Mouse (Mus musculus) liver, postnatal 0 days (tissue): ENCODE measurements around the gene Dab1. TPM values are rescaled to one million over a fixed set of nuclear protein-coding genes. Genes with fewer than 3 reads are reported as not detected.

Source experiments
- ATAC-seq: fragments of 200-750 bp; cut with Nextera tagmentation; 2 replicates; pipeline ENCODE4 v1.8.0; 2017; ENCODE audit warnings: mild to moderate bottlenecking, moderate library complexity
- DNase-seq: peaks from one replicate; pipeline ENCODE4 v3.0.0-alpha.2; 2016
- H3K27ac ChIP-seq: fragments of 300-500 bp; sonication (generic); 2 replicates; pipeline ENCODE4 v1.5.1; 2014; ENCODE audit warnings: antibody characterized with exemption, moderate library complexity, mild to moderate bottlenecking, low read depth
- H3K27me3 ChIP-seq: fragments of 300-500 bp; sonication (generic); 2 replicates; pipeline ENCODE4 v1.6.1; 2014; ENCODE audit warnings: low read length, control low read depth, mixed read lengths; ENCODE audit not compliant: insufficient read depth
- H3K36me3 ChIP-seq: fragments of 300-500 bp; sonication (generic); replicated peaks from 2 replicates; pipeline ENCODE4 v1.6.1; 2014; ENCODE audit warnings: mild to moderate bottlenecking, control low read depth, low read length, moderate library complexity, mixed read lengths; ENCODE audit not compliant: insufficient read depth
- H3K4me1 ChIP-seq: fragments of 300-500 bp; sonication (generic); 2 replicates; pipeline ENCODE4 v1.6.1; 2014; ENCODE audit warnings: antibody characterized with exemption, mild to moderate bottlenecking, control low read depth; ENCODE audit not compliant: insufficient read depth
- H3K4me2 ChIP-seq: fragments of 300-500 bp; sonication (generic); 2 replicates; pipeline ENCODE4 v1.6.1; 2014; ENCODE audit warnings: low read depth, mild to moderate bottlenecking, low read length, moderate library complexity, mixed read lengths
- H3K4me3 ChIP-seq: fragments of 300-500 bp; sonication (generic); 2 replicates; pipeline ENCODE4 v1.5.1; 2014; ENCODE audit warnings: low read depth, low read length
- H3K9ac ChIP-seq: fragments of 300-500 bp; sonication (generic); replicated peaks from 2 replicates; pipeline ENCODE4 v1.6.1; 2014; ENCODE audit warnings: mild to moderate bottlenecking, moderate library complexity
- H3K9me3 ChIP-seq: fragments of 300-500 bp; sonication (generic); 2 replicates; pipeline ENCODE4 v1.6.1; 2016; ENCODE audit warnings: mild to moderate bottlenecking, control low read depth, low read length, mixed read lengths
- CTCF ChIP-seq: sonication (generic); IDR thresholded peaks from 2 replicates; pipeline ENCODE4 v1.5.1; 2016; ENCODE audit warnings: antibody characterized with exemption, low read depth
- EP300 ChIP-seq: IDR thresholded peaks from 2 replicates; pipeline ENCODE4 v1.6.1; 2016; ENCODE audit warnings: antibody characterized with exemption, low read depth, mild to moderate bottlenecking
- WGBS: fragments of 180-500 bp; shearing (Covaris S2); extraction: QIAGEN DNeasy Blood & Tissue Kit; methylation state at CpG from one replicate; pipeline ENCODE4 v1.1.7; 2014; ENCODE audit not compliant: insufficient replicate concordance; 5-methylcytosine and 5-hydroxymethylcytosine counted together
- polyA plus RNA-seq: library from polyadenylated mRNA; unstranded; fragments of >200 nt; fragmentation: Nextera tagmentation; extraction: Ambion mirVana; gene quantifications from 2 replicates; pipeline ENCODE4 v1.2.1, GENCODE M21; 2015

Gene Dab1
- polyA plus RNA-seq, 1 experiment from 2014 or later, result 1.1 TPM

DNA sequence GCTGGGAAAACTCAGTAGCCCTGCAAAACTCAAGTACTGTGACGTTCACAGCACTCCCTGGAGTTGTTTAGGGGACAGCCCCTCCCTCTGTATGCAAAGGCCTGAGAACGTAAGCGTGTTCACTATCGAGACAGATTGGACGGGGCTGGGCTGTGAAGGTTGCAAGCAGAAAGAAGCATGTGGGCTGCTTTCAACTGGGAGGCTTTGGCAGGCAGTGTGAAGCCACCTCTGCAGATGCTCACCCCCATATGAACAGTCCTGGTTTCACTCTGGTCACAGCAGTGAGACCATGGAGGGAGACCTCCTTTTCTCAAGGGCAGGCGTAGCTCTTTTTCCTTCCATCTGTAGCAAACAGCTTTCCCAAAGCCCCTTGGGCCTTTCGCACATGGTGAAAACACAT lies 1059.1 kb downstream of the Dab1 start:
- Histone ChIP-seq H3K4me2 (no peak overlapping the region), H3K27ac (no peak overlapping the region), H3K9ac (no peak overlapping the region), H3K4me3 (no peak overlapping the region), H3K27me3 (no peaks in the 10 kb centered on the region), H3K9me3 (no peaks in the 10 kb centered on the region), H3K36me3 (no peaks in the 10 kb centered on the region), H3K4me1 (no peaks in the 10 kb centered on the region)
- 80% methylated on average over 7 of the region's 7 CpGs for WGBS
- ATAC-seq, result no peak
- no peak for DNase-seq
- TF ChIP-seq CTCF (no peak), EP300 (no peak)

DNA sequence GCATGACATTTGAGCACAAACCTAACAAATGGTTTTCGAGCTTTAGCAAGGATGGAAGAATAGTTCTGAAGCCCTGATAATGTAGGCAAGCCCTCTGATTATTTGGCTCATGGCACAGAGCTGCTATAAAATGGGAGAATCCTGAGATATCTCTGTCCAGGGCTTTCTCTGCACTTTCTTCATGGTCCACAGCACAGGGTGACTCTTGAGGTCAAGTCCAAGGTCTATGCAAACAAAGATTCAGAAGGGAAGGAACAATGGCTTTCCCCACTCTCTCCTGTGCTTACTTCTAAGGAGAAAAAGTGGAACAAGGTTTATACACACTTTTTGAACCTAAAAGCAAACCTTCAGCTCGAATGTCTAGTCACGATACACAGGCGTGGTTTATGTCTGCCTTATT lies 1061.3 kb downstream of the Dab1 start:
- Histone ChIP-seq H3K9me3 (no peaks in the 10 kb centered on the region), H3K27ac (no peak overlapping the region), H3K4me1 (no peaks in the 10 kb centered on the region), H3K4me3 (no peak overlapping the region), H3K27me3 (no peaks in the 10 kb centered on the region), H3K4me2 (no peak overlapping the region), H3K9ac (no peak overlapping the region), H3K36me3 (no peaks in the 10 kb centered on the region)
- no peak for ATAC-seq
- DNase-seq, result no peak
- TF ChIP-seq CTCF (no peak), EP300 (no peak)
- WGBS, result 76% methylated on average over 4 of the region's 4 CpGs

DNA sequence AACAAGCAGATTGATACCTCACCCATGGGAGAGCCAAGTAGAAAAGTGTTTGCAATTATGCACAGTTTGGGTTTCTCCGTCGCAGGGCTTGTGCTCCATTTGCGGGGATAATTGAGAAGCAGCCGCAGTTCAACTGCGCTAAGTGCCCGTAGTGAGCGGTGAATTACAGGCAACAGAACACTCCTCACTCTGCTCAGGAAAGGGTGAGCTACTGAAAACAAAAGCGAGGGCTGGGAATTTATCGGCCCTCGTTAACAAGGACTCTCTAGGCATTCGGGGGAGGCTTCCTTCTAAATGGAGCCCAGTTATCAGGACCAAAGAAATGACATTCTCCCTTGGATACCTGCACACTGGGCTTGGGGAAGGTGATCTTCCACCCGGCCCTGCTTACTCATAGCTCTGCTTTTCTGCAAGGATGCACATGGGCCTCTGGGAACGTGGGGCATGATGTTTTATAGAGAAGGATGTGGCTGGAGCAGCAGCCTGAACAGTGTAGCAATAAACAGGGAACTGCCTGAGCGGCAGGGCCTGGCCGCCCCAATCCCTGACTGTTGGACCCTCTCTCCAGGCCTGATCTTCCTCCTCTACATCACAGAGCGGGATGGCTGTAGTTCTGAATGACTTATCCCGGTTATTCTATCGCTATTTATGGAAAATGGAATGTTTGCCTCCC lies 1067.1 kb downstream of the Dab1 start:
- Histone ChIP-seq H3K9me3 (no peaks in the 10 kb centered on the region), H3K27ac (no peak overlapping the region), H3K4me1 (no peaks in the 10 kb centered on the region), H3K27me3 (no peaks in the 10 kb centered on the region), H3K4me2 (no peak overlapping the region), H3K9ac (no peak overlapping the region), H3K4me3 (no peak overlapping the region), H3K36me3 (no peaks in the 10 kb centered on the region)
- TF ChIP-seq CTCF (no peak), EP300 (no peak)
- 68% methylated on average over 18 of the region's 18 CpGs for WGBS
- ATAC-seq, result no peak
- no peak for DNase-seq

DNA sequence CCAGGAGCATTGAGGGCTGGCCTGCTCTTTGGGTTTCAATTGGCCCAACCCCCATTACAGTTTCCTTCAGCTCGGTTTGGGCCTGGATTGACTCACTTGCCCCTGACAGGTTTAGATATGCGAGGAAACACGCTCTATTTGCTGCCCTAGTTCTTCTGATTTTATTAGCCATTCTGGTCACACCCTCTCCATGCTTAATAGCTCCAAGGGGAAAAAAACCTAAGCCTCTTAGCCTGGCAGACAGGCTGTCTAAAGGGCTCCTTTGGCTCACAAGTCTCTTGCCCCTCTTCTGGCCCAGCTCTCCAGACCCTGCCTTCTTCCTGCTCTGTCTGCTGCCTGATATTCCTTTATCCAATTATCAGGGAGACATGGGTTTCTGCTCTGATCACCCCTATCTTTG lies 1069.9 kb downstream of the Dab1 start:
- TF ChIP-seq EP300 (no peak), CTCF (no peak)
- ATAC-seq, result no peak

DNA sequence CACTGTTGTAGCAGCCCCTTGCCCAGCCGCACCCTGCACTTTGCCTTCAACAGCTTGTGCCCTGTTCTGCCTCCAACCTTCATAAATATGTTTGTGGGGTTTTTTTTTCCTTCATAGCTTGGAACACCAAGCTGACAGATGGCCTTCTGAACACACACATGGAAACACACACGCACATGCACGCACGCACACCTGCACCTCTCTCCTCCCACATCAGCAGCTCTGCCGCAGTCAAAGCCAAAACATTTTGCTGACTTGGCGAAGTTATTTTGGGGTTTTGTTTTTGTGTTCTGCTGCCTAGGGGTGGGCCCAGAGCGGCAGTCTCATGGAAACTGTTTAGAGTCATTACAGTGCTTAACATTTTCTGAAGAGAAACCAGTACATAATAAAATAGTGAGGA lies 1071.9 kb downstream of the Dab1 start:
- no peak overlapping the region for H3K9ac ChIP-seq
- WGBS, result 83% methylated on average over 7 of the region's 7 CpGs

More for the DNA sequence above, 1069.9 kb downstream of the Dab1 start:
- DNase-seq, result no peak
- H3K27ac ChIP-seq, result no peak overlapping the region
- no peak overlapping the region for H3K9ac ChIP-seq
- H3K4me3 ChIP-seq, result no peak overlapping the region
- no peaks in the 10 kb centered on the region for H3K27me3 ChIP-seq
- no peaks in the 10 kb centered on the region for H3K36me3 ChIP-seq
- no peaks in the 10 kb centered on the region for H3K4me1 ChIP-seq
- H3K4me2 ChIP-seq, result no peak overlapping the region
- no peaks in the 10 kb centered on the region for H3K9me3 ChIP-seq
- 59% methylated on average over 3 of the region's 3 CpGs for WGBS

DNA sequence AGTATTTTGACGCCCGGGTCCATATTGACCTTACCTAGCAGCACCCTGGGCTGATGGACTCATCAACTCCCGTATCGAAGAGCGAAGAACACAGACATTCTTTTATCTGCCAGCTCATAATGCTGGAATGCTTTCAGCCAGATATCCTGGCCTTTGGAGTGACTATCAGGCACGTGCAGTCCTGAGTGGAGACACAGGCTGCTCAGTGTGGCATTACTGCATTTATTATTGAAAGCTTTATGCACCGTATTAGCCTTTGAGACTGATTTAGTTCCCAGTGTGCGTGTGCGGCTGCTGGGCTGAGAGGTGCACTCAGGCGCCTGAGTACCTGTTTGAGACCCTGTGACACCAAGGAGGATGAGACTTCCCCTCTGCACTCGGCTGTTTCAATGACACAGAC lies 1075.0 kb downstream of the Dab1 start:
- Histone ChIP-seq H3K9me3 (no peaks in the 10 kb centered on the region), H3K4me3 (no peak overlapping the region), H3K27ac (no peak overlapping the region), H3K27me3 (no peaks in the 10 kb centered on the region), H3K4me1 (no peaks in the 10 kb centered on the region), H3K36me3 (no peaks in the 10 kb centered on the region), H3K9ac (no peak overlapping the region), H3K4me2 (no peak overlapping the region)
- ATAC-seq (no peak), DNase-seq (no peak)
- TF ChIP-seq EP300 (no peak), CTCF (no peak)
- 77% methylated on average over 11 of the region's 11 CpGs for WGBS

More for the DNA sequence above, 1071.9 kb downstream of the Dab1 start:
- DNase-seq, result no peak
- H3K4me1 ChIP-seq, result no peaks in the 10 kb centered on the region
- H3K4me2 ChIP-seq, result no peak overlapping the region
- H3K4me3 ChIP-seq, result no peak overlapping the region
- no peaks in the 10 kb centered on the region for H3K36me3 ChIP-seq
- H3K27me3 ChIP-seq, result no peaks in the 10 kb centered on the region
- ATAC-seq, result no peak
- no peak overlapping the region for H3K27ac ChIP-seq
- no peaks in the 10 kb centered on the region for H3K9me3 ChIP-seq
- TF ChIP-seq CTCF, result no peak
- no peak for TF ChIP-seq EP300

DNA sequence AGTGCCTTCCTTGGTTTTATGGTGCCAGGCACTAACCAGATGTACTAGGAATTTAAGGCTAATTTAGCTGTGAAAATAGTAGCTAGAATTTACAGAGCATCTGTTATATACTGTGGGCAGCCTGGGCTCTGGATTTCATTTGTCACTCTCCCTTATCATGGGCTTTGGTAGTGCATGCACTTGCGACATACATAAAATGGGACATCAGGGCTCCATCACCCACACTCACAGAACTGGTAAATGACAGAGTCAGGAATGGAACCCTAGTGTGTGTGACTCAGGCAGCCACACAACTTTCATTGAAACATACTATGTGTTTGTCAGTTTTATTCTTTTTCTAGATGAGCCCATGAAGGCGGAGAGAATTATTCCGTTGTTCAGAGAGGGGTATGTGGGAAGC lies 1077.4 kb downstream of the Dab1 start:
- H3K27me3 ChIP-seq, result no peaks in the 10 kb centered on the region
- no peak for ATAC-seq
- no peaks in the 10 kb centered on the region for H3K4me1 ChIP-seq
- TF ChIP-seq CTCF, result no peak
- no peak for TF ChIP-seq EP300
- no peak for DNase-seq
- no peak overlapping the region for H3K4me3 ChIP-seq
- no peaks in the 10 kb centered on the region for H3K9me3 ChIP-seq
- H3K36me3 ChIP-seq, result no peaks in the 10 kb centered on the region
- H3K27ac ChIP-seq, result no peak overlapping the region
- H3K4me2 ChIP-seq, result no peak overlapping the region
- WGBS, result 84% methylated on average over 3 of the region's 3 CpGs
- no peak overlapping the region for H3K9ac ChIP-seq
